Mouse (Mus musculus): ENCODE results near the gene Gm9958. TPM values are rescaled to one million over a fixed set of nuclear protein-coding genes. Genes with fewer than 3 reads are reported as not detected.
A peak's percentile ranks its signal among the peaks of the same experiment; 100 is the strongest.

Gene Gm9958
- total and polyA plus RNA-seq, 3 experiments, result 0.77 to 1.6 TPM; not detected in 1

GRCm38 (mm10) chr5:90338177-90339091 is 28.6 kb upstream of the Gm9958 start (continued):
- TF ChIP-seq TCF12 (IDR thresholded peaks at IDR 0.05; ENCODE audit: low read depth, low read length) (0 out of 2 replicates have a peak, but pooled peaks have one; percentile 20), GABPA (IDR thresholded peaks at IDR 0.05; ENCODE audit: low read depth, low read length) (no peak), ZC3H11A (IDR thresholded peaks at IDR 0.05; ENCODE audit: low read depth, low read length) (no peak), RAD21 (IDR thresholded peaks at IDR 0.05; ENCODE audit: low read depth, low read length) (no peak), MEF2A (IDR thresholded peaks at IDR 0.05; ENCODE audit: extremely low read depth, insufficient replicate concordance, low read depth, low read length, poor library complexity, severe bottlenecking) (no peak), EP300 (IDR thresholded peaks at IDR 0.05; ENCODE audit: low read depth in 1 of 2, low read length in 2 of 2) (peak in 1 of 2 experiments; percentile 62; a peak in 2 of 4 replicates), ZNF384 (IDR thresholded peaks at IDR 0.05; ENCODE audit: low read depth, low read length) (peak; percentile 37; the same call in 1 of the 2 replicates), POLR2AphosphoS5 (IDR thresholded peaks at IDR 0.05; ENCODE audit: borderline replicate concordance, low read depth, low read length) (no peak), MYB (IDR thresholded peaks at IDR 0.05; ENCODE audit: low read depth, low read length) (no peak), MAX (IDR thresholded peaks at IDR 0.05; ENCODE audit: low read length) (no peak), NRF1 (IDR thresholded peaks at IDR 0.05; ENCODE audit: insufficient read depth, low read depth, low read length, poor library complexity, severe bottlenecking) (no peak), BHLHE40 (IDR thresholded peaks at IDR 0.05; ENCODE audit: borderline replicate concordance, low read depth, low read length) (no peak), USF2 (IDR thresholded peaks at IDR 0.05; ENCODE audit: borderline replicate concordance in 1 of 2, insufficient read depth in 1 of 2, low read depth in 1 of 2, low read length in 2 of 2) (no peak)

- Histone ChIP-seq H3K4me3 (ENCODE audit: control insufficient read depth in 1 of 2, insufficient read depth in 1 of 2, low read depth in 2 of 2, low read length in 2 of 2) (peak overlapping the region; percentile 1 to 62; a peak in 2 of 4 replicates), H3K36me3 (ENCODE audit: control insufficient read depth in 1 of 2, insufficient read depth in 2 of 2, low read length in 2 of 2) (peaks cover 6 to 27% of the 10 kb centered on the region in 2 experiments), H3K9ac (ENCODE audit: control insufficient read depth, low read depth, low read length, poor library complexity, severe bottlenecking) (peak overlapping the region; percentile 32), H3K27ac (ENCODE audit: control insufficient read depth, low read depth, low read length) (peak overlapping the region; percentile 49), H3K79me2 (ENCODE audit: control insufficient read depth, insufficient read depth, low read length, poor library complexity) (peaks cover 23% of the 10 kb centered on the region), H3K27me3 (ENCODE audit: control insufficient read depth in 1 of 2, insufficient read depth in 2 of 2, low read length in 2 of 2) (no peaks in the 10 kb centered on the region), H3K4me1 (ENCODE audit: control insufficient read depth in 1 of 2, insufficient read depth in 2 of 2, low read length in 2 of 2) (peaks cover 5 to 13% of the 10 kb centered on the region in 2 experiments; a peak in 3 of 4 replicates), H3K9me3 (replicated peaks; ENCODE audit: insufficient read depth, low read length) (no peaks in the 10 kb centered on the region)
- DNase-seq (ENCODE audit: low read depth, low spot score), result peak; percentile 77
- TF ChIP-seq ETS1 (IDR thresholded peaks at IDR 0.05; ENCODE audit: low read depth, low read length), result peak; percentile 60
- TF ChIP-seq USF1 (IDR thresholded peaks at IDR 0.05; ENCODE audit: low read depth, low read length), result no peak
- no peak for TF ChIP-seq TBP (IDR thresholded peaks at IDR 0.05; ENCODE audit: low read depth, low read length)
- no peak for TF ChIP-seq KAT2A (conservative IDR thresholded peaks at IDR 0.05; ENCODE audit: low read depth, low read length)
- no peak for TF ChIP-seq MEF2A (IDR thresholded peaks at IDR 0.05; ENCODE audit: extremely low read depth, insufficient replicate concordance, low read depth, low read length, poor library complexity, severe bottlenecking)
- no peak for TF ChIP-seq MXI1 (IDR thresholded peaks at IDR 0.05; ENCODE audit: low read depth, low read length)
- TF ChIP-seq MYC (IDR thresholded peaks at IDR 0.05; ENCODE audit: low read depth, low read length), result no peak
- TF ChIP-seq EP300 (IDR thresholded peaks at IDR 0.05; ENCODE audit: low read depth in 1 of 2, low read length in 2 of 2), result peak in 1 of 2 experiments; percentile 4; a peak in 1 of 4 replicates
- peak; percentile 98 for TF ChIP-seq CHD1 (IDR thresholded peaks at IDR 0.05; ENCODE audit: low read depth, low read length)
- no peak for TF ChIP-seq SMC3 (IDR thresholded peaks at IDR 0.05; ENCODE audit: low read depth, low read length)
- TF ChIP-seq GATA1 (IDR thresholded peaks at IDR 0.05; ENCODE audit: low read depth, low read length), result peak; percentile 26; the same call in 1 of the 2 replicates
- no peak for TF ChIP-seq MAZ (IDR thresholded peaks at IDR 0.05; ENCODE audit: low read depth, low read length)
- TF ChIP-seq CTCF (IDR thresholded peaks at IDR 0.05 in 2 of 3, conservative IDR thresholded peaks at IDR 0.05 in 1 of 3; ENCODE audit: control insufficient read depth in 1 of 3, insufficient read depth in 1 of 3, low read depth in 2 of 3, low read length in 3 of 3, poor library complexity in 1 of 3, severe bottlenecking in 1 of 3), result no peak
- TF ChIP-seq GABPA (IDR thresholded peaks at IDR 0.05; ENCODE audit: low read depth, low read length), result no peak
- TF ChIP-seq E2F4 (IDR thresholded peaks at IDR 0.05; ENCODE audit: borderline replicate concordance, low read depth, low read length), result no peak
- peak; percentile 66 for TF ChIP-seq HCFC1 (IDR thresholded peaks at IDR 0.05; ENCODE audit: low read depth, low read length)
- peak; percentile 78 for TF ChIP-seq SIN3A (IDR thresholded peaks at IDR 0.05; ENCODE audit: low read length)
- no peak for TF ChIP-seq ZNF384 (IDR thresholded peaks at IDR 0.05; ENCODE audit: low read depth, low read length)
Measured at GRCm38 (mm10) chr5:90339129-90339952, 27.7 kb upstream of the Gm9958 start.
